Mouse (Mus musculus) embryo, embryonic 11 days (tissue): Measurements from ENCODE around the gene Ifitm1.

Experiments used
- DNase-seq: peaks from one replicate; pipeline ENCODE4 v3.0.0-alpha.2; 2015

The Ifitm1 gene

GRCm38 (mm10) chr7:140981704-140982103 lies 14.7 kb downstream of the Ifitm1 start:
- no peak for DNase-seq

- no peak for DNase-seq
Observed at GRCm38 (mm10) chr7:140982971-140983370, 15.9 kb downstream of the Ifitm1 start.

GRCm38 (mm10) chr7:140987182-140988138 lies 20.4 kb downstream of the Ifitm1 start:
- no peak for DNase-seq

- DNase-seq = no peak
Observed at GRCm38 (mm10) chr7:140989022-140989421, 22.0 kb downstream of the Ifitm1 start.

- DNase-seq = no peak
Observed at GRCm38 (mm10) chr7:140990185-140990584, 23.2 kb downstream of the Ifitm1 start.

- no peak for DNase-seq
Observed at GRCm38 (mm10) chr7:140990622-140991021, 23.6 kb downstream of the Ifitm1 start.

- no peak for DNase-seq
Observed at GRCm38 (mm10) chr7:140991117-140991689, 24.2 kb downstream of the Ifitm1 start.

DNA sequence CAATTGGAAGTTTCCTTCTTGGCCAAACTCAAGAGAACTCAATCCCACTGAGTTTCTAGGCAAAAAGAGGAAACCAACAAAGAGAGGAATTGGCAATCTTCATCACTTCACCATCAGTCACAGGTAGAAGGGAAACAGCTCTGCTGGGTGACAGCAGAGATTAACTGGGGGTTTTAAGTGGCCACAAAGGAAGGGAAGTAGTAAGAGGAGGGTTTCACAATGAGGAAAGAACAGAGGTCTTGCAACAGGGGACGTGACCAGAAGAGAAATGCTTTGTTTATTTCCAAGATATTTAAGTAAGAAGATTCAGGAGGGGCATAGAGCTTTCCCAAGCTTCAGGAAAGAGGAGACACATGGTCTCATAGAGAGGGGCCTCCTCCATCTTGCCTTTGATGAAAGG lies 30.8 kb downstream of the Ifitm1 start:
- no peak for DNase-seq

DNA sequence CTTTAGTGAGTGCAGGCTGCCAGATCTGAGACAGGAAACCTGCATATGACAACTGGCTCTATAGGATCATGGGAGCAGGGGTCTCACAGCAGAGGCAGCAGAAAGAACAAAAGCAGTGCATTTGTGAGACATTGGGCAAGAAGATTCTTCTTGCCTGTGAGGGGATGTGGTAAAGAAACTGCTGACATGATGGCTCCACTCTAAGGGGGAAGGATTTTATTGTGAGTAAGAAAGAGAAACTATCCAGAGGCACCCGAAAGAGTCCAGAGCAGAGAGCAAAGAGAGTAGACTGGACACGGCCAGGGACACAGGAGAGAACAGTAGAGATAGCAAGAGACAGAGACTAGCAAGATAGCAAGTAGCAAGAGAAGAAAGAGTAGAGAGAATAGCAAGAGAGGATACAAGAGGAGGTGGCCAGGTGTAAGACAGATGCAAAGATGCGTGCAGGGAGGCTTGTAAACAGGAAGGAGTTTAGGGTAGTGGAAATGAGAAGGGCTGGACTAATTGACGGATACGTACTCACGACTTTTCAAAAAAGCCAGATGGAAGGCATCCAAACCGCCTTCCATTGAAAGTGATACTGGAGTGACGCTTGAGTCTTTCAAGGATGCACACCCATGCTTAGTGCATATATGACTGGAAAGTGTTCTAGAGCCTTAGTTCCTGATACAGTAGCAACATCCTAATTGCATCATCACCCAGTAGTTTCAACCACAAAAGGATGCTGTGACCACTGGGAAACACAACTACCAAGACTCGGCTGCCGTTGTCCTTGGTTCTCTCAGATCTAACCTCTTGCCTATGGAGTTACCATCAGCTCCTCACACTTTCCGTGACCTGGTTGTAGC lies 32.1 kb downstream of the Ifitm1 start:
- no peak for DNase-seq

DNA sequence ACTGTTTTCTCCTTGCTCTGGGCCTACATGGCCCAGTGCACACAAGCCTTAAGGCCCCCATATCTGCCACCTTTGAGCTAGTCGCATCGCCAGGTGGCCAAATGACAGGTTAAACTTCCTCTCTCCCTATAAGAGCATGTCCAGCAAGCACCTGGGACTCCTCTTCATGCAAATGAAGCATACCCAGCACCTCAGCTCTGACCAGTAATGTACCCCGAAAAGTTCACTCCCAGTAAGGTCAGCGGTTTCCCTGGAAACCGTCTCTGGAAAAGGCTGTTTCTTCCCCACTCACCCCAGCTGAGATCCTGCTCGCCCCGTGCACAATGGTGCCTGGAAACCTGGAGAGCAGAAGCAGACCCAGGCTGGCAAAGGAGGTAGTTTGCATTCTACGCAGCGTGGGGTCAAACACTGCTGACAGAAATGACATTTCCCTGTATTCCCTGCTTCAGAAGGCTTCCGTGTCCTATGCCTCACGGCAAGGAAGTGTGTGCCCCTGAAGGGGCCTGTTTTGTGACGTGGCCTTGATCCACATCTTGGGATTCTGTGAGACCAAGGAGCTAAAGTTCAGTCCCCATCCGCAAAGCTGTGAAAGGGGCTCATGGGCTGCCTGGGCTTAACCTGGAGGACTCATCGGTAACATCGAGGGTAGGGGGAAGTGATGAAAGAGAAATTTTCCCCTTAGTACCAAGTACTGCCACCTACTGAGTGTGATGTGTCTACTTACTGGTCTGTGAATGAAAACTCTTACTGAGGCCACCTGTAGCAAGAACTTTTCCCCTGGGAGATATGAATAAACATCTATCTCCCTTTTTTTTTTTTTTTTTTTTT lies 34.1 kb downstream of the Ifitm1 start:
- DNase-seq = no peak

- no peak for DNase-seq
Observed at GRCm38 (mm10) chr7:141003248-141004010, 36.4 kb downstream of the Ifitm1 start.

- DNase-seq = no peak
Observed at GRCm38 (mm10) chr7:141006446-141006845, 39.4 kb downstream of the Ifitm1 start.

DNA sequence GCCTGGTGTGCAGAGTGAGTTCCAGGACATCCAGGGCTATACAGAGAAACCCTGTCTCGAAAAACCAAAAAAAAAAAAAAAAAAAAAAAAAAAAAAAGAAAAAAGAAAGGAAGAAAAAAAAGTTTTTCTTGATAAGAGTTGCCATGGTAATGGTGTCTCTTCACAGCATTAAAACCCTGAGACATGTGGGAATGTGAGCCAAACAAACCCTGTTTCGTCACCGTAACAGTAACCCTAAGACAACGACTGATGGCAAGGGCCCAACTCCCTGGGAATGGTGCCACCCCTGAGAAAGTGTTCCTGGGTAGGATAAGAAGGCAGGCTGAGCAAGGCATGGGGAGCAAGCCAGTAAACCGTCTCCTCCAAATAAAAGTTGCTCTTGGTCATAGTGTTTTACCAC lies 39.9 kb downstream of the Ifitm1 start:
- no peak for DNase-seq

GRCm38 (mm10) chr7:141008312-141008761 lies 41.3 kb downstream of the Ifitm1 start:
- DNase-seq = peak; percentile 44

- peak; percentile 89 for DNase-seq
Observed at GRCm38 (mm10) chr7:141008938-141009660, 42.1 kb downstream of the Ifitm1 start.

GRCm38 (mm10) chr7:141009665-141010064 lies 42.6 kb downstream of the Ifitm1 start:
- DNase-seq = no peak

DNA sequence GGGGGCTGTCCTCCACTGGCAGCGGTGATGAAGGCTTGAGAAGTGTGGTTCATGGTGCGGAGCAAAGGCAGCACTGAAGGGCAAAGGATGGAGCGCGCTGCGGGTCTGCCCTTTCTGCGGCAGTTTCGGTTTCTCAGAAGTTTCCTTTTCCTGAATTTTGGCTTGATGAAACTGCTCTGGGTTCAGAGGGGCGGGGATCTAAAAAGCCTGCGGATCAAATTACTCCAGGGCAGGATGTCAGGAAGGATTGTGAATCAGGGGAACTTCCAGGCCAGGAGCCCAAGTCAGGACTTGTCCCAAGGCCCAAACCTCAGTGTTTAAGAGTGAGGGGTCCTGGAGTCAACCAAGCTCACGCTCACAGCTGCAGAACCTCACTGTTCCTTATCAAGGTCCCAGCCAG lies 43.6 kb downstream of the Ifitm1 start, which contains the start of gene Ifitm3:
Ifitm3 (minus strand) TSS at position 178 of the 400 bp plus-strand sequence.
- DNase-seq = peak; percentile 73

GRCm38 (mm10) chr7:141011238-141011770 lies 44.3 kb downstream of the Ifitm1 start:
- no peak for DNase-seq

DNA sequence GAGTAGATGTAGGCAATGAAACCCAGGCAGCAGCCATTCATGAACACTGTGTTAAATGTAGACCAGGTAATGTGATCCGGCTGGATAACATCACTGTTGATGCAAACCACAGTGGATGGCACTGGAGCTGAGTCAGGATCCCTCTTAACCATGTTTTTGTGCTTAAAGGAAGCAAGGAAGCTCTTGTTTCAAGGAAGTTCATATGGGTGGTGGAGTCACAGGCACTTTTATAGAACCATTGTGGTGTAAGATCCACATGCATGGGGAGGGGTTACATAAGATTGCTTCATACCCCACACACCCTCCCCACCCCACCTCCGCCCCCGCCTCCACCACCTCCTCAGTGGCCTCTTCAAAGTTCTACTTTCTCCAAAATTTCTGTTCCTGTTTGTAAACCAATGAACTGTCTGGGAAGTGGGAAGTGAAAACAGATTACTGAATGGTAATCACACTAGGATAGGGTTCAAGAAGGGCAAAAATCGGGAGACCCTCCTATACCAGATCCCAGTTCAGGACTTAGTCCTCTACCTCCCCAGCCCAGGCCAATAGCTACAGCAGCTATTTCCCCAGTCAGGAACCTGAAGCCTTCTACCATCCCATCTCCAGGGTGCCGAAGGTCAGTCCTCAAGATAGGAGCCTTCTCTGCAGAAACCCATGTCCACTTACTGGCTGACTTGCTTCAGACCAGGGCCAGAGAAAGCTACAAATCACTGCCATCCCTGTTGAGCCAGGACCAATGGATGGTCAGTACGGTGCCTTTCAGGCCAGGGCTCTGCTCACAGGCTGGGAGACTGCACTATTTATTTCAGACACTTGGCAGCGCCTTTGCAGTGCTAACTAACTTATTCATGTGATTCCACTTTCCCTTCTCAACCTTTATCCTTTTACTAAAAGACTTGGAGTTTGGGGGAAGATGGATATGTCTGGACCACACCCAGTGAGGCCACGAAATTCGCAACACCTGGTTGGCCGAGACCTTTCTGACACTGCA lies 50.0 kb downstream of the Ifitm1 start:
- DNase-seq = no peak
